Mouse (Mus musculus): Measurements from ENCODE around the gene Kif24. TPM values are rescaled to one million over a fixed set of nuclear protein-coding genes. Genes with fewer than 3 reads are reported as not detected.
"Not testable (repeated sequence)": the region's sequence is repeated elsewhere in the genome, so short reads cannot be mapped to it uniquely, and the experiment has no call there.

The Kif24 gene
- total RNA-seq, 1 experiment from 2014 or later = 3.3 TPM

DNA sequence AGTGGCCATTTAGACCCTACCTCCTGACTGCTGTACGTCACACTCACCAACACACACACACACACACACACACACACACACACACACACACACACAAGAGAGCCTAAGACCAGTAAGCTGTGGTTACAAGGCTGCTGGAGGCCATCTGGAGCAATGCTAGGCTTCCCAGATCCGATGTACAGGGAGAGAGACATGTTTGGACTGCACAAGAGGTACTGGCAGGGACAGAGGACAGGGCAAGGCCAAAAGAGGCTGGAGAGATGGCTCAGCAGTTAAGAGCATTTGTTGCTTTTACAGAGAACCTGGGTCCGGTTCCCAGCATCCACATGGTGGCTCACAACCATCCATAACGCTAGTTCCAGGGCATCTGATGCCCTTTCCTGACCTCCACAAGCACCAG is 30.4 kb upstream of the Kif24 start:
- ATAC-seq (ENCODE audit: extremely low read depth, insufficient number of reproducible peaks, low FRiP score, poor library complexity, severe bottlenecking) = no peak

DNA sequence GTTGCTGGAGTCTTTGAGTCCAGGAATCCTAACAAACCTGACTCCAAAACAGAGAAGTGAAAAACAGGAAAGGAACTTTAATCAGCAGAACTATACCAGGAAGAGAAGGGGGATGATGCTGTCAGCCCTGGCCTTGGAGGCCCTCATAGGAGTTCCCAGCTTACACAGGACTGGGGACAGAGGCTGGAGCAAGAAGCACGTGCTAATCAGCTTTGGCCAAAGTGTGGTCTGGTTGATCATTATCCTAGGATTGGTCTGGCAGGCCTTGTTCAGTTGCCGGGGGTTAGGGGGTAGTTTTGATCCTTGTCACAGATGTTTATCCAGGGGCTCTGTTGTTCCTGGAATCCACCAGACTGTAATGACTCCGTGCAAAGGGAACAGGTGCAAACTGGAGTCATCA is 29.7 kb upstream of the Kif24 start:
- no peak for ATAC-seq (ENCODE audit: extremely low read depth, insufficient number of reproducible peaks, low FRiP score, poor library complexity, severe bottlenecking)

DNA sequence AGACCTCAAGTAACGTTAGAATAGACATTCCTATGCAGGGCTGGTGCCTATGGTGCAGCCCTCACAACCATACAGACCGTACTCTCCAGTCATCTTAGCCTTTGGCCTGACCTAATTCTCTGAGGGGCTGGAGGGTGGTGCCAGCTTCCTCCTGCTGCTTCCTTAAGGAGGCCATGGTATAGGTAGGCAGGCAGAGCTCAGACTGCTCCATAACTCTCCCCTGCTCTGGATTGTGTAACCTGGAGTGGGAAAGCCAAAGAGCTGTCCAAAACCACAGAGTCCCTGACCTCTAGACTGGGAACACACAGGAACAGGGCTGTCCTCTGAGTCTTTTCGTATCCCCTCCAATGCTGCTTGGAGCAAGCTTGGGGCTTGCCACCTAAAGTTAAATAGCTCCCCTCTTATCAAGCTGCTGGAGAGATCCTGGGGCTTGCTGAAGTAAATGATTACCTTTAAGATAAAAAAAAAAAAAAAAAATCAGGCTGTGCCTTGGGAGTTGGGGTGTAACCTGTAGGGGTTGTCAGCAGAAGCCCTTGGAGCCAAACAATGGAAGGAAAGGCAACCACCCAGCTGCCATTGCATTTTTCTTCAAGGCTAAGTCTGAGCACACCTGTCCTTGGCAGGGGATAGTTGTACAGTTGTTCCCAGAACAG is 28.9 kb upstream of the Kif24 start:
- ATAC-seq (ENCODE audit: extremely low read depth, insufficient number of reproducible peaks, low FRiP score, poor library complexity, severe bottlenecking) = no peak

DNA sequence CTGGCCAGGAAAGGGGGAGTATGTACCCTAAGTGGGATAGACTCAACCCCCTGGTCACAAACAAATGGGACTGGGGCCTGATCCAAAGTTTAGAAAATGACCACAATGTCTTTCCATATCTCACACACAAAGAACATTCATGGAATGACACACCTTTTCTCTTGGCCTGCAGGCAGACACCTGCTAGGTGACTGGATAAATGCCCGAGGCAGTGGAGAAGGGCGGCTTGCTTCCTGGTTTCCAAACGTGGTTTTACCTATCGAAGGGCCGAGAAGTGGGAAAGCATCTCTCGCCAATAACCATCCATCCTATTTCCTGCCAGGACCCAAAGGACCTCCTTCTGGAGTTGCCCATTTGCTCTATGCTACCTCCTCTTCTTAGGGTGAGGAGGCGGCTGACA is 28.3 kb upstream of the Kif24 start:
- no peak for ATAC-seq (ENCODE audit: extremely low read depth, insufficient number of reproducible peaks, low FRiP score, poor library complexity, severe bottlenecking)

DNA sequence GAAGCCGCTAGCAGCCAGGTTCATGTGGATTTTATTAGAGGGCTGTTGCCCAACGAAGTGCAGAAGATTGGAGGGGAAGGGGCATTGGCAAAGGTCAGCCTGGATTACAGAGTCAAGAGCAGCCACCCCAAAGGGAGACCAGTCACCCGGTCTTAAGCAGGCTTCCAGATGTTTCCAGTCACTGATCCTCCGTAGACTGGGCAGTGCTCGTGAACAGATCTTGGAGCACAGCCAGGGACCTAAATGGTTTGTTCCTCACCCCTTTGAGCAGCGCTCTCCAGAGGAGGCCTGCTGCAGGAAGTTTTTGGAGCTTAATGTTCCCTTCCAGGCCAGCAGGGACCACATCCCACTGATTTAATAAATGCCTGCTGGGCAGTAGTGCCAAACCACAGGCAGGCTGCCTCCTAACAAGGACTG is 16.9 kb upstream of the Kif24 start:
- no peak for ATAC-seq (ENCODE audit: extremely low read depth, insufficient number of reproducible peaks, low FRiP score, poor library complexity, severe bottlenecking)

DNA sequence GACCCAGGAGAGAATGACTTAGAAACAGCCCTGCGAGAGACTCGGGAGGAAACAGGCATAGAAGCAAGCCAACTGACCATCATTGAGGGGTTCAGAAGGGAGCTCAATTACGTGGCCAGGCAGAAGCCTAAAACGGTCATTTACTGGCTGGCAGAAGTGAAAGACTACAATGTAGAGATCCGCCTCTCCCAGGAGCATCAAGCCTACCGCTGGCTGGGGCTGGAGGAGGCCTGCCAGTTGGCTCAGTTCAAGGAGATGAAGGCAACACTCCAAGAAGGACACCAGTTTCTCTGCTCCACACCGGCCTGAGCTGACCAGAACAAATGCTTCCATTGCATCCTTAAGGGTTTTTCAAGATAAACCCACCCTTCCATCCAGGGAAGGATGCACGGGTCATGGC is 15.6 kb upstream of the Kif24 start:
- no peak for ATAC-seq (ENCODE audit: extremely low read depth, insufficient number of reproducible peaks, low FRiP score, poor library complexity, severe bottlenecking)

DNA sequence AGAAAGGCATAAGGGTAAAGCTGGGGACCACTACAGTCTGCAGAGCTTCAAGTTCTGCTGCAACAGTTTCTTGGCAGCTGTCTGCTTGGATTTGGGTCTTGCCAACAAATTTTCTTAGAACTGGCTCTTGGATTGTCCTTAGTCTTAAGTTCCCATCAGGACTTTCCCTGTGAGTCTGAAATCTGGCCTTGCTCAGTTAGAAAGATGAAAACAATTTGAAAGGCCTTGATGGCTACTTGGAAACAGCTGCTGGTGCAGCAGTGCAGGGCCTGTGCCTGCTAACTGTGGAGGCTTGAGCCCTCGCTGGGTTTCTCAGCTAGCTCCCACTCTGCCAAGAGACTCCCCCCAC is 14.7 kb upstream of the Kif24 start:
- ATAC-seq (ENCODE audit: extremely low read depth, insufficient number of reproducible peaks, low FRiP score, poor library complexity, severe bottlenecking) = no peak

DNA sequence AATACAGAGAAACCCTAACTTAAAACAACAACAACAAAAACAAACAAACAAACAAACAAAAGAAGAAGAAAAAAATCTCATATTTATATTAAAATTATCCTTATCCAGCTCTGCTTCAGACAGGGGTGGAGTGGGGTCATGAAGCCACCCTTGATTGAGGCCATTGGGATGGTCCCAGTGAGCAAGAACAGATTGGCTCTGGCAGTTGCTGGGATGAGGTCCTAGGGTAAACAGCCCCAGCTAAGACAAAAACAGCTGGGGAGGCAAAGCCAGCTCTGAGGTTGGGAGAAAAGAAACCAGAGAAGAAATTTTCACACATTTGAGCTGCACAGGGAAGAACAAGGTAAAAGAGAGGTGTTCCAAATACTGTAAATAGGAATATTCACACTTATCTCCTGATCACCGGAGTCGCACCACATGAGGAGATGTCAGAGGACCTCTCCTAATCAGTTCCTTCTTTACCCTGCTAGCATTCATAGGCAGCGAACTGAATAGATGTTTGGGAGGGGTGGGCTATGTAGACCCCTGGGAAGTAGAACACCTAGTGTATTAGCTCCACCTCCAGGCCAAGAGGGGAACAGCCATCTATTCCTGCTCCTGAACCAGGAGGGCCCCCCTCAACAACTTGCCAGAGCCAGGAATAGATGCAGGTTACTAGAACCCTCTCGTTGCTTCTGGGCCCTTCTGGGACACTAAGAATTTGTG is 14.2 kb upstream of the Kif24 start:
- ATAC-seq (ENCODE audit: extremely low read depth, insufficient number of reproducible peaks, low FRiP score, poor library complexity, severe bottlenecking) = no peak

DNA sequence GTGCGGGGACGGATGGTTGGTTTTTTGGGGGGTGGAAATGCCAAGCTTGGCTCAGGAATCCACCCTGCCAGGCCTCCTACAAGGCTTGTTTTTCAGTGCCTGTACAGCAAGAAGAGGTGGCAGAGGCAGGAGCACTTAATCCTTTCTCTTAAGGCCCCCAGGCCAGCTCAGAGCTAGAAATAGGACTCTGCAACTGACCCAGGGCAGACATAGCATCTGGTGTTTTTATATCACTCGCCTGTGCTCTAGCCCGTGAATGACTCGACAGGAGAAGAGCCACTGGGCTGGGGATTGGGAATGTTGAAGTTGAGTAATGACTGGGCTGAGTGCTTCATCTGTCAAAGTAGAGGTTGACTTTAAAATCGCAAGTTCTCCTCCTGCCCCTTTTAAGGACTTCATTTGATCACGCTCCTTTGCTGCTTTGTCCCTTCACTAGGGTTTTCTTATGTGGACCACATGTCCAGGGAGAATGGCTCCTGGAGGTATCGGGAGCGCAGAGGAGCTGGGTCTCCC is 13.0 kb upstream of the Kif24 start:
- ATAC-seq (ENCODE audit: extremely low read depth, insufficient number of reproducible peaks, low FRiP score, poor library complexity, severe bottlenecking) = no peak

DNA sequence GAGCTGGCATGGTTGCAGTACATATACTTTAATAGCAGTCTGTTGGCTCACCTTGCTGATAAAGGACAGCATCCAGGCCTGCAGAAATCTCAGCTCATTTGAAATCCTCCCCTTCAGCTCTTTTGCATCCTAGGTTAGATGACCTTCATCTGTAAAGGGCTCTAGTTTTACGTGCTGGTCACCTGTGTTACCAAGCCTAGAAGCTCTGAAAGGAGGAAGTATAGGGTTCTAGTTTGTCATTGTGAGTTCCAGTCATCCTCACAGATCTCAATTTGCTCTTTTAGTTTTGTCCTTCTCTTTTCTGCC is 6.7 kb upstream of the Kif24 start:
- no peak for ATAC-seq (ENCODE audit: extremely low read depth, insufficient number of reproducible peaks, low FRiP score, poor library complexity, severe bottlenecking)

DNA sequence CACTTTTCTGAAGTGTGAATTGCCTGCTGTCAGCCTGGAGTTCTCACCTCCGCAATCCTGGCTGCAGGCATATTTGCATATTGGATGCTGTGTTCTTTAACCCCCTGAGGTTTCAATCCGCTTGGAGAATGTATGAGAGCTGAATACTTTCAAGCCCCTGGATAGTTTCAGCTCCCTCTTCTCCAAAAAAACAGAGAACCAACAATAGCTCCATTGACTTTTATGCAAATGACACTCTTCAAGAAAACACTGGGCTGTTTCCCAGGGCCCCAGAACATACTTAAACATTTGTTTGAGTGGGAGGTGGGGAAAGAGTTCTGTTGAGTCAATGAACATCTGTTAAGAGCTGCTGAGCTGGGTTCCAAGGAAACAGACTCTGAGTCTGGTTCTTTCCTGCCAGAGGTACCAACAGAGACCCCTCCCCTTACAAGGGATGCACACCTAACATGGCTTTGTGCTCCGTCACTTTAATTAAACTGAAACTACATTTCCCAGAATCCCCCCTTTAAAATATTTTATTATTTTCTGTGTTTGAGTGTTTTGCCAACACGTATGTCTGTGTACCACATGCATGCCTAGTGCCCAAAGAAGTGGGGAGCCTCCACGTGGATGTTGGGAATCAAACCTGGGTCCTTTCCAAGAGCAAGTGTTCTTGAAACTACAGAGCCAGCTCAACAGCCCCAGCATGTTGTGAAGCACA is 6.1 kb upstream of the Kif24 start:
- ATAC-seq (ENCODE audit: extremely low read depth, insufficient number of reproducible peaks, low FRiP score, poor library complexity, severe bottlenecking) = no peak

DNA sequence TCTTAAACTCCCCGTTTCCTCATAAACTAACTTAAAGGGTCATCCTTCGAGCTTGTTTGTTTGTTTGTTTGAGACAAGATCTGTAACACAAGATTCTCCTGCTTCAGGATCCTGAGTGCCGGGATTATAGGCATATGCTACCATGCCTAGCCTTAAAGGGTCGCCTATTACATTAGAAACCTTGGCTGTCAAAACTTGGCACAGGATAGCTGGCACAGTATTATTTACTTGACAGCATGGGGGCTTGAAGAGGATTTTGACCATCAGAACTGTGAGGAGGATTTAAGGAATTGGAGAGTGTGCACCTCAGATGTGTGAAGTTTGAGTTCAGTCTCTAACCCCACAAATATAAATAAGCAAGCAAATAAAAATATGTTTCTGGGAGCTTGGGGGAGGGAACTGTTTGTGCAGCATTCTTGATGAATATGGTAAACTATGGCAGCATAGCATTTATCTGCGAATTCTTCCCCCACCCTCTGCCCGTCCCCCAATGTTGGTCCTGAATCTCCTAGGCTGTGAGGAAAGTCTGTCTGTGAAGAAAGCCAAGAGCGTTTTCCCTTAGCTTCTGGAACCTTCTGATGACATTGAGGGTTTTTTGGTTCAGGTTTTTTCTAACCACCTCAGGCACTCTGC is 5.5 kb upstream of the Kif24 start:
- no peak for ATAC-seq (ENCODE audit: extremely low read depth, insufficient number of reproducible peaks, low FRiP score, poor library complexity, severe bottlenecking)

DNA sequence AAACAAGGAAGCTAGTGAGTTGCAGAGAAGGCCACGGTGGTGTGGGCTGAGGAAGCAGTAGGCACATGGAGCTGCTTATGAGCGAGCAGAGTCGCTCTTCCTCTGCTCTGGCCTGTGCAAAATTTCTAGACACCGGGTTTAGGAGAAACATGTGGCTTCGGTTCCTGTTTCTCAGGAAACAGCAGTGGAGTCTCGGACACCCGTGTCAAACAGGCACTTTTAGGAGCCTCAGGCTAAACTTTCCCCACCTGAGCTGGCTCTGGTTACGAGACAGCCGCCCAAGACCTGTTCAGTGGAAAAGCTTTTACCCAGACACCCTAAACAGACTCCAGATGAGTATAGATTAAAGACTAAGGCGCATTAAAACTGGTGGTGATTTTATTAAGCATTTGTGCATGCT is 4.5 kb upstream of the Kif24 start:
- ATAC-seq (ENCODE audit: extremely low read depth, insufficient number of reproducible peaks, low FRiP score, poor library complexity, severe bottlenecking) = no peak

DNA sequence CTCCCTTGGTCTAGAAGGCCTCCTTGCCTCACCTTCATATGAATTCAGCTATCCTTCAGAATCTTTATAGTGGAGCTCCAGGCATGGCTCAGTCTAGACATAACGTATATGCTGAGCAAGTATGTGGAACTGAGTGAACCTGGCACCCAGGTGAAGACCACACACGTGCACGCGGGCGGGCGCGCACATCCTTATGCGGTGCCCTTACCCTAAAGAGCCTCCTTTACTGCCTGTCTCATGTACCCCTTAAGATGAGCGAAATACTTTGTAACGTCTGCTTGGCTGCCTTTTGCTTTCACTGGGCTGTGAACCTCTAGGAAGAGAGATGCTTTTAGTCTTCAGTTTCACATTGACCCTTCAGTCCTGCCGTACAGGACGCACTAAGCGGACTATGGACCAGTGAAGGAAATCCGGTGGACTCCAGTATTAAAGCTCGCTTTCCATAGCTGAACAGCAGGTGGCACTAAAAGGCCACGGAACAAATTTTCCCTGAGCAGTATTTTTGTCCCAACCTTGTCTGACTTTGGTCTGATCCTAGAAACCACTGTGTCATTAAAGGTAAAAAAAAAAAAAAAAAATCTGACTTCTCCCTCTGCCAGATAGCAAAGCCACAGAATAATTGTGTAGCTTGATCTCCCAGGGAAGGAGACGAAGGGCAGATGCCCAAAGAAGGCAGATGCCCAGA is 3.9 kb upstream of the Kif24 start:
- no peak for ATAC-seq (ENCODE audit: extremely low read depth, insufficient number of reproducible peaks, low FRiP score, poor library complexity, severe bottlenecking)

DNA sequence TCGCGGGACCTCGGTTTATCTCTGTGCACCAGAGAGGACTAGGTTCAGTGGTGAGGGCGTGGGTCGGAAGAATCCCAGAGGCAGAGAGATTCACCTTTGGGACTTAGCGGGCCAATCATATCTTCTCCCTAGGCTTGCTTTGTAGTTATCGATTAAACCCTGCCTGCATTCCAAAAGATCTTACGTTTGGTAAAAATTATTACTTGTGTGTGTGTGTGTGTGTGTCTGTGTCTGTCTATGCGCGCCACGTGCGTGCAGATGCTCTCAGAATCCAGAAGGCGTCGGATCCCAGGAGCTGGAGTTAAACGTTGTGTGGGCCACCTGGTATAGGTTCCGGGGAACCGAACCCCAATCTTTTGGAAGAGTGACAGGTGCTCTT is 589 bp upstream of the Kif24 start:
- ATAC-seq (ENCODE audit: extremely low read depth, insufficient number of reproducible peaks, low FRiP score, poor library complexity, severe bottlenecking) = no peak

DNA sequence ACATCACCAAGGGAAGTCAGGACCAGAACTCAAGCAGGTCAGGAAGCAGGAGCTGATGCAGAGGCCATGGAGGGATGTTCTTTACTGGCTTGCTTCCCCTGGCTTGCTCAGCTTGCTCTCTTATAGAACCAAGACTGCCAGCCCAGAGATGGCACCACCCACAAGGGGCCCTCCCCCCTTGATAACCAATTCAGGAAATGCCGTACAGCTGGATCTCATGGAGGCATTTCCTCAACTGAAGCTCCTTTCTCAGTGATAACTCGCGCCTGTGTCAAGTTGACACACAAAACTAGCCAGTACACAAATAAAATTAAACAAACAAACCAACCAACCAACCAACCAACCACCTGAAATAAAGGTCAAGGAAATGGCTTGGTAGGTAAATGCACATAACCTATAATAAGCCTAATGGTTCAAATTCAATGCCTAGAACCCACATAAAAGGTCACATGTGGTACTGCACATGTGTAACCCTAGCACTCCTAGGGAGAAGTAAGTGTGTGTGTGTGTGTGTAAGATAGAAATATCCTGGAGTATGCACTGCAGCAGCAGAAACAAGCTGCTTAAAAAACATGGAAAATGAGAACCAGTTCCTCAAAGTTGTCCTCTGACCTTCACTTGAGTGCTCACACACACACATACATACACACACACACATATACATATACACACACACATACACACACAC is 1.5 kb downstream of the Kif24 start:
- ATAC-seq (ENCODE audit: extremely low read depth, insufficient number of reproducible peaks, low FRiP score, poor library complexity, severe bottlenecking) = not testable (repeated sequence)

DNA sequence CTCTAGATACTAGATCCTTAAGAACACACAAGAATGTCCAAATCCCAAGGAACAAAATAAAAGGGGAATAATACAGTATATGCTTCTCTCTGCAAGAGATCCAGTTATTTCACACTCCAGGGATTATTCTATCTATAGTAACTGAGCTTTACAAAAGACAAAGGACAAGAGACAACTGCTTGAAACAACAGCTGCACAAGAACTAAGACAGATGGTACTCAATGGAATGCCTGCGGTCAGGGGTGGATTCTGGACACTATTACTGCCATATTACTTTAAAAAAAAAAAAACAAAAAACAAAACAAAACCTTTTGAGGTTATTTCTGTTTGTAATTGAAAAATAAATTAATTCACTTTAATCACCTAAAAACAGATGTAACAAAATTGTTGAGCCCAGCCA is 4.0 kb downstream of the Kif24 start:
- ATAC-seq (ENCODE audit: extremely low read depth, insufficient number of reproducible peaks, low FRiP score, poor library complexity, severe bottlenecking) = no peak

DNA sequence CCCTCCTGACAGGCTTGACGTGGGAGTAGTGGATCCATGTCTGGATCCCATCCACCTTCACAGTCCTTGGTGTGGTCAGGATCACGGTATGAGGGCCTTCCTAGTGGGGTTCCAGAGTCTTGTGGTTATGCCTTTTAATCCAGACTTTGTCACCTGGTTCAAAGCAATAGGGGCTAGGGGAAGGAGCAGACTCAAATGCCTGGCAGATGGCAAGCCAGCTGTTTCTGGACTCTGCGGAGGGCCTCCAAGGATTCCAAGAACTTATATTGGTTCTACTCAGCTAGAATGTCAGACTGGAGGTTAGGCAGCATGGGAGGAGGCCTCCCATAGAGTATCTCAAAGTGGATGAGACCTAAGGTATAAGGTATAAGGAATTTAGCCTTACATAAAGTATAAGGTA is 17.1 kb downstream of the Kif24 start:
- ATAC-seq (ENCODE audit: extremely low read depth, insufficient number of reproducible peaks, low FRiP score, poor library complexity, severe bottlenecking) = no peak

DNA sequence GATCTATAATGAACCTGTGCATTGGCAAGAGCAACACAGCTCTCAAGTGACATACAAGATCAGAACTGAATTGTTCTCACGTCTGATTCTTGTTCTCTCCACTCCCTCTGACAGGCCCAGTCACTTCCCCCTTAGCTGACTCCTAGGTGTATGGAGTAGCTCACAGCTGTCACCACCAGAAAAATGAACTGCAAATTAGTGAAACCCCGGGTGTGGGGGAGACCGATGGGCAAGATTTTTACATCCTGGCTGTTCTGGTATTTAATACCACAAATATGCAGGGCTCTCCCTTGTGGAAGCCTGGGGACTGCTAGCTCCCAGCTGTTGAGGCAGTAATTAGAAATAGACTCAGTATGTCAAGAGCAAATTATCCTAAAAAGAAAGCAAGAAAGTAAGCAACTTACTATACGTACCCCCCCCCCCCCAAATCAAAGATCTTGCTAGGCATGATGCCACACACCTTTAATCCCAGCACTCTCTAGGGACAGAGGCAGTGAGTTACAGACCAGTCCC is 21.8 kb downstream of the Kif24 start:
- no peak for ATAC-seq (ENCODE audit: extremely low read depth, insufficient number of reproducible peaks, low FRiP score, poor library complexity, severe bottlenecking)
